Mouse (Mus musculus): ENCODE data around the gene Zfand3. TPM values are rescaled to one million over a fixed set of nuclear protein-coding genes. Genes with fewer than 3 reads are reported as not detected.

Gene Zfand3
- polyA plus RNA-seq, 1 experiment from 2014 or later = 64.4 TPM

DNA sequence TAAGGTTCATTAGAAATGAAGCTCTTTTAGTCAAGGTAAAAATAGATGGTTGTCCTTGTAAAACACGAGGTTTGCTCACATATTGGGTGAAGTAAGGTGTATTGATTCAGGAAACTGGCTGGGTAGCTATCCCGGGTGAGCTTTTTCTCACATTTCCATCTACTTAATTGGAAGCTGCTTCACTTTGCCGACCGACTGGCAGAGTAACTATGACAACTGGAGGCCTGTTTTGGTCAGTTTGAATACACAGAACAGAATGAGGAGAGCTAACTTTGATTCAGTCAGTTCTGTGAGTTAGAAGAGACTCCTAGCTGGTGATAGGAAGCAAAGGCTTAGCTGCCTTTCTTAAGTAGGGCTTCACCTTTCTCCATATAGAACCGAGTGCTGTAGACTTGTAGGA is 71.4 kb downstream of the Zfand3 start:
- Histone ChIP-seq H3K27me3 (replicated peaks) (no peaks in the 10 kb centered on the region), H3K27ac (ENCODE audit: poor library complexity, severe bottlenecking) (no peak overlapping the region), H3K9ac (no peak overlapping the region), H3K9me3 (replicated peaks) (no peaks in the 10 kb centered on the region), H3K4me3 (no peak overlapping the region), H3K4me1 (replicated peaks) (peaks cover 54% of the 10 kb centered on the region), H3K4me2 (no peak overlapping the region), H3K36me3 (no peaks in the 10 kb centered on the region)
- ATAC-seq (ENCODE audit: insufficient number of reproducible peaks, low FRiP score) = no peak
- WGBS = 64% methylated on average over 5 of the region's 5 CpGs

DNA sequence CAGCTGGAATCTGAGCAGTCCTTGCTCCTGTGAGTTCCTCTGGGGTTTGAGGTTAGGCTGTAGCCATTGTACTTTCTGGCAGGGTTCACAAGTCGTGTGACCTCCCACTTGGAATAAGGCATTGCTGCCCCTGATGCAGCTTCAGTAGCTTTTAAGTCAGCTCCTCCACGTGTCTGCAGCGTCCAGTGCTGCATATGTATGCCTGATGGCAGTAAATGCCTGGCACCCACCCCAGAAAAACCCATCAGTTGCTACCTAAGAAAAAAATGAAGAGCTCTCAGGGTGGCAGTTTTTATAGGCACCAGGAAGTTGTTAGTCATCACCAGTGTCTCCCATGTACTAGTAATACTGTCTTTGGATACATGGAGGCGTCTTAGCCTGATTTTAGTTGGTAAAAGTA is 79.5 kb downstream of the Zfand3 start:
- H3K4me3 ChIP-seq = no peak overlapping the region
- H3K36me3 ChIP-seq = peaks cover 9% of the 10 kb centered on the region
- H3K4me1 ChIP-seq (replicated peaks) = peaks cover 30% of the 10 kb centered on the region
- no peak overlapping the region for H3K27ac ChIP-seq (ENCODE audit: poor library complexity, severe bottlenecking)
- H3K9me3 ChIP-seq (replicated peaks) = no peaks in the 10 kb centered on the region
- H3K4me2 ChIP-seq = no peak overlapping the region
- H3K9ac ChIP-seq = no peak overlapping the region
- ATAC-seq (ENCODE audit: insufficient number of reproducible peaks, low FRiP score) = no peak
- WGBS = 63% methylated on average over 4 of the region's 4 CpGs
- no peaks in the 10 kb centered on the region for H3K27me3 ChIP-seq (replicated peaks)

DNA sequence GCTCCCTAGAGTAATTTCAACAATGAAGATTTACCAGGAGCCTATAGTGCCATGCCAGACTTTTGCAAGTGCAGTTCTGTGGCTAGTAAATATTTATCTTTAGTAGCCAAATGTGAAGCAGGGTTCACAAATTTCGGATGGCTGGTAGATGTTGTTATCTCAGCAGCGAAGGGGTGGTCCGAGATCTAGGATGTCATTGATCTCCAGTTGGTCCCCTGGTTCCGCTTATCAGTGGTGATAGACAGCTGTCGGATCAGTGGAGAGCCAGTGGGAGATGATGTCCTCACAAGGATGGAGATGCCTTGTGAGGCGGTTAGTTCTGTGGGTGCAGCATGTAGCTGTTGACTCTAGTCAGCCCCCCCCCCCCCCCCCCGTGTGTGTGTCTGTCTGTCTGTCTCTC is 82.2 kb downstream of the Zfand3 start:
- WGBS = 56% methylated on average over 7 of the region's 7 CpGs
- no peak overlapping the region for H3K27ac ChIP-seq (ENCODE audit: poor library complexity, severe bottlenecking)

DNA sequence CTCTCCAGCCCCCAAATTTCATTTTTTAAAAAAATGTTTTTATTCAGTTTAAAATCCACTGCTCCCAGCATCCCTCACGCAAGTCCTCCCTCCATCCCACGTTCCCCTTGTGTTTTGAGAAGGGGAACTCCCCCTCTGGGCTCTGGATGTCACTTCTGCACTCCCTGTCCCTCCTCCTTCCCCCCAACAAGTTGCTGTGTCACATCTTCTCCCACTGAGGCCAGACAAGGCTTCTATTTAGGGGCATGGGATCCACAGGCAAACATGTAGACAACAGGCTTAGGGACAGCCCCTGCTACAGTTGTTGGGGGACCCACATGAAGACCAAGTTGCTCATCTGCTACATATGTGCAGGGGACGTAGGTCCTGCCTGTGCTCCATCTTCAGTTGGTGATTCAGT is 83.9 kb downstream of the Zfand3 start:
- Histone ChIP-seq H3K27me3 (replicated peaks) (no peaks in the 10 kb centered on the region), H3K4me2 (no peak overlapping the region), H3K9me3 (replicated peaks) (no peaks in the 10 kb centered on the region), H3K9ac (no peak overlapping the region), H3K27ac (ENCODE audit: poor library complexity, severe bottlenecking) (0 out of 2 replicates have a peak overlapping the region, but pooled peaks have one; percentile 43), H3K4me1 (replicated peaks) (peaks cover 43% of the 10 kb centered on the region), H3K4me3 (no peak overlapping the region), H3K36me3 (peaks cover 3% of the 10 kb centered on the region; the same call in 1 of the 2 replicates)
- ATAC-seq (ENCODE audit: insufficient number of reproducible peaks, low FRiP score) = no peak
- 86% methylated on average over 3 of the region's 3 CpGs for WGBS

More for the DNA sequence above, 82.2 kb downstream of the Zfand3 start:
- Histone ChIP-seq H3K4me2 (no peak overlapping the region), H3K36me3 (peaks cover 9% of the 10 kb centered on the region), H3K9me3 (replicated peaks) (no peaks in the 10 kb centered on the region), H3K4me1 (replicated peaks) (peaks cover 35% of the 10 kb centered on the region), H3K4me3 (no peak overlapping the region), H3K9ac (no peak overlapping the region), H3K27me3 (replicated peaks) (no peaks in the 10 kb centered on the region)
- no peak for ATAC-seq (ENCODE audit: insufficient number of reproducible peaks, low FRiP score)

DNA sequence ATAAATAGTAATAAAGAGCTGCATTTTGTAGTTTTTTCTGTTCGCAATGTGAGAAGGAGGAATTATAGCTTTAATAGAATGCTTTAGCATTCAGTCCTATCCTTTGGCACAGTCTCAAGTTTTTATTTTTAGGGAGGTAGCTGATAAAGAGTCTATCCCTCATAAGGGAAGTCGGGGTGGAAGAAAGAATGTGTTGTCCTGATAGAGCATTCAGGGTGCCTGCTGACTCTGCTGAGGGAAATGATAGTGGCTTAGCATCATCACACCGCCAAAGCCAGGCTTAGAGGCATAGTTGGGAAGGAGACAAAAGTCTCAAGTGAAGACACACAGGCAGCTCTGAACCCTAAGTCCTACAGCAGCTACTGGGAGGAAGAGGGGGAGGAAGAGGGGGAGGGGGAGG is 85.9 kb downstream of the Zfand3 start:
- Histone ChIP-seq H3K9me3 (replicated peaks) (0 out of 2 replicates have a peak, but pooled peaks cover under 1% of the 10 kb centered on the region), H3K27ac (ENCODE audit: poor library complexity, severe bottlenecking) (peak overlapping the region; percentile 87), H3K4me1 (replicated peaks) (peaks cover 32% of the 10 kb centered on the region), H3K27me3 (replicated peaks) (no peaks in the 10 kb centered on the region), H3K4me2 (peak overlapping the region; percentile 49), H3K4me3 (no peak overlapping the region), H3K36me3 (peaks cover 5% of the 10 kb centered on the region), H3K9ac (no peak overlapping the region)
- WGBS = 28% methylated on average over 3 of the region's 3 CpGs
- ATAC-seq (ENCODE audit: insufficient number of reproducible peaks, low FRiP score) = no peak; the same call in 1 of the 2 replicates

DNA sequence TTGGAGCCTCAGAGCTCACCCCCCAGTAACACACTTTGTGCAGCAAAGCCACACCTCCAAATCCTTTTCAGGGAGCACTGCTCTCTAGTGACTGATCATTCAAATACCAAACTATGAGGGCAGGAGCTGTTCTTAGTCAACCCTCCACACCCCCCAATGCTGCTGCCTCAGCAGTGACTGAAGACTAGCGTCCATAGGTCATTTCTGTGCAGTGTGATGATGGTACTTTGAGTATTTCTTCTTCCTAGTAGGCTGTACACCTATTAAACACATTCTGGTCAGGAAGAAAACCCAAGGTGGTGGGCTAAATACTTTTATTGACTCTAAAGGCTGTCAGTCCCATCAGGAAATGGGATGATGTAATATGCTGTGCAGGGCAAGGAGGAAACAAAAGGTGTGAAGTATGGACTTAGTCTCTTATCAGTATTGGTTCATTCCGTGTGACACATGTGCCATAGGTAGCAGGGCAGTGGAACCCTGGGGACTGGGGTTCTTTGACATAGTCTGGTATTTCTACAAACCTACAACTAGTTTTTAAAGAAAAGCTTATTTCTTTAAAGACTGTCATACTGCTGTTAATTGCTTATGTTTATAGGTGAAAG is 88.7 kb downstream of the Zfand3 start:
- H3K27ac ChIP-seq (ENCODE audit: poor library complexity, severe bottlenecking) = no peak overlapping the region
- H3K4me2 ChIP-seq = no peak overlapping the region
- no peak for ATAC-seq (ENCODE audit: insufficient number of reproducible peaks, low FRiP score)
- 81% methylated on average over 2 of the region's 2 CpGs for WGBS
- 0 out of 2 replicates have a peak, but pooled peaks cover 7% of the 10 kb centered on the region for H3K9me3 ChIP-seq (replicated peaks)
- H3K9ac ChIP-seq = no peak overlapping the region
- peaks cover 11% of the 10 kb centered on the region for H3K36me3 ChIP-seq
- H3K27me3 ChIP-seq (replicated peaks) = no peaks in the 10 kb centered on the region
- H3K4me3 ChIP-seq = no peak overlapping the region
- H3K4me1 ChIP-seq (replicated peaks) = peaks cover 40% of the 10 kb centered on the region

DNA sequence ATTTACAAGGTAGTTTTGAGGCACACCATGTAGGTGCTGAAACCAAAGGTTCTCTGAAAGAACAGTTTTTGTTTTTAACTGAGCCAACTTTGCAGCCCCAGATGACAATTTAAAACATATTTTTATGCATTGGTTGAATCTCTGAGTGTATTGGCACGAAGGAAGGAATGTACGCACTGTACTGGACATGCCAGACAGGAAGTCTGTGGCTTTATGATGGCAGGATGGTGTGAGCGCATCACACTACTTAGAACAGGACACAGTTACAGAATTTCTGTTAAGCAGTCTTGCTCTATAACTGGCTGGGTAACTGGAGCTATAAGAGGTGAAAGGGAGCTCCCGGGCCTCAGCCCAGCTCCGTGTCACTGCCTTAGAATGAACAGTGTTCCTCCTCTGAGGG is 92.6 kb downstream of the Zfand3 start:
- H3K4me3 ChIP-seq = no peak overlapping the region
- ATAC-seq (ENCODE audit: insufficient number of reproducible peaks, low FRiP score) = no peak
- H3K4me1 ChIP-seq (replicated peaks) = peaks cover 39% of the 10 kb centered on the region
- H3K27ac ChIP-seq (ENCODE audit: poor library complexity, severe bottlenecking) = no peak overlapping the region
- H3K9ac ChIP-seq = no peak overlapping the region
- H3K27me3 ChIP-seq (replicated peaks) = no peaks in the 10 kb centered on the region
- WGBS = 85% methylated on average over 5 of the region's 5 CpGs
- H3K4me2 ChIP-seq = no peak overlapping the region
- 0 out of 2 replicates have a peak, but pooled peaks cover 7% of the 10 kb centered on the region for H3K9me3 ChIP-seq (replicated peaks)
- H3K36me3 ChIP-seq = peaks cover 11% of the 10 kb centered on the region

DNA sequence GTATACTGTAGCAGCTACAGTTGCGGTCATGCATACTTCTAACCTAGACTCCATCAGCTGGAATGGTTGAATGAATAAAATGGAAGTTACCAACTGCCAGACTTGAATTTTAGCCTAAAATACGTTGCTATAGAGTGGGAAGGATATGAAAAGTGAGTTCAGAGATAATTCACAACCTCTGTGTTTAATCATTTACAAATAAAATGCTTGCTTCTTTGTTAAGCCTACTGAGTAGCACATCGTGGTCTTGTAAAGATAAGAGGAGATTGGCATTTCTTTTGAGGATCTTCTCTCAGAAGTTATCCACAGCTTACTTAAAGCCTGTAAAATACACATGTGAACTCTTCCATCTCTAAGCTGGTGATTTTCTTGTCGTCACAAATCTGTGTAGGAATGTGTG is 93.1 kb downstream of the Zfand3 start:
- 56% methylated on average over 4 of the region's 4 CpGs for WGBS

DNA sequence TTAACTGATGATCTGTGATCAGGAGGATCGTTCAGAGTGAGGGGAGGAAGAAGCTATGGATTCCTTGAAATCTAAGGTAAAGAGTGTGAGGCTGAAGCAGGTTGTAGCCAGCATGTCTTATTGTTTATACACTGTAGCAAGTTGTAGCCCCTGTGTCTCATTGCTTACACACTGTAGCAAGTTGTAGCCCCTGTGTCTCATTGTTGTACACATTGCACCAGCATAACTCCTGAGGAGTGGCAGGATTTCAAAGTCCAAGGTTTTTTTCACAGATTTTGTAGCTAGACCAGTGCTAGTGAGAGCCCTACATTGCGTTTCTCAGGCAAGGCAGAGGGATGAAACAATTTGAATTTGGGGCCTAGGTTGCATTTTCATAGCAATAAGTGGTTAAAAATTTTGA is 95.1 kb downstream of the Zfand3 start:
- Histone ChIP-seq H3K4me2 (no peak overlapping the region), H3K9me3 (replicated peaks) (0 out of 2 replicates have a peak, but pooled peaks cover 7% of the 10 kb centered on the region), H3K36me3 (peaks cover 8% of the 10 kb centered on the region), H3K4me3 (no peak overlapping the region), H3K27ac (ENCODE audit: poor library complexity, severe bottlenecking) (no peak overlapping the region; the same call in 1 of the 2 replicates), H3K4me1 (replicated peaks) (peaks cover 37% of the 10 kb centered on the region), H3K9ac (no peak overlapping the region; the same call in 1 of the 2 replicates), H3K27me3 (replicated peaks) (no peaks in the 10 kb centered on the region)
- ATAC-seq (ENCODE audit: insufficient number of reproducible peaks, low FRiP score) = no peak
- WGBS = 78% methylated on average over 2 of the region's 2 CpGs

More for the DNA sequence above, 93.1 kb downstream of the Zfand3 start:
- Histone ChIP-seq H3K9ac (no peak overlapping the region), H3K4me3 (no peak overlapping the region), H3K27me3 (replicated peaks) (no peaks in the 10 kb centered on the region), H3K4me1 (replicated peaks) (peaks cover 42% of the 10 kb centered on the region), H3K36me3 (peaks cover 11% of the 10 kb centered on the region), H3K9me3 (replicated peaks) (0 out of 2 replicates have a peak, but pooled peaks cover 7% of the 10 kb centered on the region), H3K4me2 (no peak overlapping the region), H3K27ac (ENCODE audit: poor library complexity, severe bottlenecking) (no peak overlapping the region)
- no peak for ATAC-seq (ENCODE audit: insufficient number of reproducible peaks, low FRiP score)

DNA sequence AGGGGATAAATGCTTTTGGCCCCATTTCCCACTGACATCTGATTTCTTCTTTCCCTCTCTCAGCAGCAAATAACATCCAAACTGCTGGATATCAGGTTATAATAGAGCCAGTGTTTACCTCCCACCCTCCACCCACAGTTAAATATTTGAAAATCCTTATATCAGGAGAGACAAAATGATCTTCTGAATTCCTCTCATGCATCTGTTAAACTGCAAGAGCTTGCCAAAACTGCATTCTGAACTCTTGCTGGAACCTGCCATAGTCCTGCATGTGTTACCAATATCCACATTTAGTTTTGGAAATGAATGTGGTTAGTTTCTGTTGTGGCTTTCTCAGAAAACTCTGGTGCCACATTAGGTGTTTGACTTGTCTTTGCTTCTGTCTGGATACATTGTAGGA is 97.3 kb downstream of the Zfand3 start:
- no peak for ATAC-seq (ENCODE audit: insufficient number of reproducible peaks, low FRiP score)
- no peaks in the 10 kb centered on the region for H3K9me3 ChIP-seq (replicated peaks)
- no peak overlapping the region for H3K27ac ChIP-seq (ENCODE audit: poor library complexity, severe bottlenecking)
- no peaks in the 10 kb centered on the region for H3K27me3 ChIP-seq (replicated peaks)
- H3K9ac ChIP-seq = no peak overlapping the region
- H3K4me2 ChIP-seq = no peak overlapping the region
- H3K4me3 ChIP-seq = no peak overlapping the region
- no peaks in the 10 kb centered on the region for H3K36me3 ChIP-seq
- H3K4me1 ChIP-seq (replicated peaks) = peaks cover 33% of the 10 kb centered on the region

DNA sequence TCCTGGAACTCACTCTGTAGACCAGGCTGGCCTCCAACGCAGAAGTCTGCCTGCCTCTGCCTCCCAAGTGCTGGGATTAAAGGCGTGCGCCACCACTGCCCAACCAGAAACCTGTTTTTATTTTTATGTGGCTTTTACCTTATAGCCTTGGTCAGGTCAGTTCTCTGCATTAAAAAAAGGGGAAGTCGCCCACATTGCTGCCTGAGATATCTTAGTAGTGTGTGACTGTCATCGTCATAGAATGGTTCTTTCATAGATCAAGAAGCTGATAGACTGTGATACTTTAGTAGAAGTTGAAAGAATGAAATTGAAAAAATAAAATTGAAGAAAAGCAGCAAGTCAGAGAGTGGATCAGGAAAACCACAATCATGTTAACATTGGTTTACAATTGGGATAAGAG is 98.5 kb downstream of the Zfand3 start:
- 91% methylated on average over 5 of the region's 5 CpGs for WGBS
- no peak for ATAC-seq (ENCODE audit: insufficient number of reproducible peaks, low FRiP score)
- Histone ChIP-seq H3K4me1 (replicated peaks) (peaks cover 26% of the 10 kb centered on the region), H3K27me3 (replicated peaks) (no peaks in the 10 kb centered on the region), H3K27ac (ENCODE audit: poor library complexity, severe bottlenecking) (no peak overlapping the region), H3K4me3 (no peak overlapping the region), H3K36me3 (no peaks in the 10 kb centered on the region), H3K9ac (no peak overlapping the region), H3K4me2 (no peak overlapping the region), H3K9me3 (replicated peaks) (no peaks in the 10 kb centered on the region)

Data from heart, embryonic 12.5 days (tissue).